Mouse (Mus musculus) MEL (cell line): ENCODE results near the gene Fam20c.

Source experiments
- CHD1 ChIP-seq: IDR thresholded peaks from 2 replicates; pipeline ENCODE4 v1.6.1; 2012; ENCODE audit warnings: low read depth, mild to moderate bottlenecking, inconsistent platforms, low read length, improper control_type of control experiment
- CHD2 ChIP-seq: IDR thresholded peaks from 2 replicates; pipeline ENCODE4 v1.6.1; 2011; ENCODE audit warnings: low read length, improper control_type of control experiment
- CTCF ChIP-seq, 3 experiments: IDR thresholded peaks in 2 of 3; conservative IDR thresholded peaks in 1 of 3; 2 replicates each; pipeline ENCODE4 v1.5.1; 2011 to 2012; ENCODE audit warnings: low read length in 3 of 3, low read depth in 2 of 3, mild to moderate bottlenecking in 2 of 3, improper control_type of control experiment in 1 of 3, inconsistent platforms in 1 of 3, mixed read lengths in 1 of 3, moderate library complexity in 1 of 3; ENCODE audit not compliant: control insufficient read depth in 1 of 3, insufficient read depth in 1 of 3, poor library complexity in 1 of 3, severe bottlenecking in 1 of 3
- E2F4 ChIP-seq: IDR thresholded peaks from 2 replicates; pipeline ENCODE4 v1.6.1; 2011; ENCODE audit warnings: low read depth, low read length, improper control_type of control experiment, borderline replicate concordance
- ELF1 ChIP-seq: IDR thresholded peaks from 2 replicates; pipeline ENCODE4 v1.6.1; 2014; ENCODE audit warnings: low read depth, mild to moderate bottlenecking, inconsistent platforms, low read length, improper control_type of control experiment, moderate library complexity
- ETS1 ChIP-seq: IDR thresholded peaks from 2 replicates; pipeline ENCODE4 v1.6.1; 2012; ENCODE audit warnings: low read depth, mild to moderate bottlenecking, inconsistent platforms, low read length, improper control_type of control experiment, moderate library complexity
- HCFC1 ChIP-seq: IDR thresholded peaks from 2 replicates; pipeline ENCODE4 v1.6.1; 2012; ENCODE audit warnings: low read depth, mild to moderate bottlenecking, inconsistent platforms, low read length, improper control_type of control experiment, moderate library complexity
- JUND ChIP-seq: IDR thresholded peaks from 2 replicates; pipeline ENCODE4 v1.6.1; 2011; ENCODE audit warnings: low read depth, mild to moderate bottlenecking, improper control_type of control experiment, low read length
- MYB ChIP-seq: IDR thresholded peaks from 2 replicates; pipeline ENCODE4 v1.6.1; 2011; ENCODE audit warnings: mild to moderate bottlenecking, low read depth, low read length, improper control_type of control experiment
- POLR2A ChIP-seq, 2 experiments: IDR thresholded peaks; 2 replicates each; pipeline ENCODE4 v1.6.1; 2011 to 2012; ENCODE audit warnings: low read length in 2 of 2, mild to moderate bottlenecking in 2 of 2, control low read depth in 1 of 2, improper control_type of control experiment in 1 of 2, low read depth in 1 of 2, moderate library complexity in 1 of 2; ENCODE audit not compliant: control insufficient read depth in 1 of 2, insufficient read depth in 1 of 2, poor library complexity in 1 of 2
- POLR2AphosphoS5 ChIP-seq: IDR thresholded peaks from 2 replicates; pipeline ENCODE4 v1.6.1; 2012; ENCODE audit warnings: low read depth, borderline replicate concordance, mild to moderate bottlenecking, inconsistent platforms, low read length, moderate library complexity, mixed read lengths

DNA sequence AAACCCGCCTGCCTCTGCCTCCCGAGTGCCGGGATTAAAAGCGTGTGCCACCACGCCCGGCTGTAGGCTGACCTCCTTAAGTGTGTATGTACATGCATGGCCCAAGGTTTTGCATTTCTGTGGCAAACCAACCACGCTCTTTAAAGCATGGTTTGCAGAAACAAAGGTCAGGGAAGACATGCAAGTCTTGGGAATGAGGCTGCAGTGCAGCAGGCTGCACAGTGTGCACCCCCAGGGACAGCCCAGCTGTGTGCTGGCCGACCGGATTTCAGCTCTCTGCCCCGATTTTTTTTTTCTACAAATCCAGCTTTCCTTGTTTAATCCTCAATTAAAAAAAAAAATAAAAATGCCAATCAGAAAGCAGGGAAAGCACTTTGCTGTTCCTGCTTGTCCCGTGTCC is 13.3 kb downstream of the Fam20c start:
- TF ChIP-seq E2F4 (no peak), CTCF (IDR thresholded peaks at IDR 0.05 in 2 of 3, conservative IDR thresholded peaks at IDR 0.05 in 1 of 3; ENCODE audit: control insufficient read depth in 1 of 3, insufficient read depth in 1 of 3, low read depth in 2 of 3, low read length in 3 of 3, poor library complexity in 1 of 3, severe bottlenecking in 1 of 3) (no peak), ETS1 (no peak), HCFC1 (no peak), POLR2AphosphoS5 (no peak), JUND (no peak), POLR2A (IDR thresholded peaks at IDR 0.05; ENCODE audit: control insufficient read depth in 1 of 2, insufficient read depth in 1 of 2, low read depth in 1 of 2, low read length in 2 of 2, poor library complexity in 1 of 2) (no peak), ELF1 (no peak), MYB (no peak), CHD2 (no peak), CHD1 (no peak)
